Mouse (Mus musculus): ENCODE data around the gene Cxcr2. TPM values are rescaled to one million over a fixed set of nuclear protein-coding genes. Genes with fewer than 3 reads are reported as not detected.

The Cxcr2 gene
- polyA plus RNA-seq, 1 experiment from 2014 or later: 0.13 TPM

- whole genome bisulfite sequencing: 62% methylated on average over 5 of the region's 5 CpGs
- H3K27me3 ChIP-seq: no peaks in the 10 kb centered on the region
- H3K36me3 ChIP-seq: no peaks in the 10 kb centered on the region
- H3K4me1 ChIP-seq: no peaks in the 10 kb centered on the region
- H3K4me3 ChIP-seq: no peak overlapping the region
- no peaks in the 10 kb centered on the region for H3K9me3 ChIP-seq
- no peak for ATAC-seq (ENCODE audit: low FRiP score, low read depth)
- H3K4me2 ChIP-seq (replicated peaks): no peak overlapping the region
- H3K27ac ChIP-seq: no peak overlapping the region
- no peak overlapping the region for H3K9ac ChIP-seq
Measured at GRCm38 (mm10) chr1:74203457-74203856, 49.7 kb downstream of the Cxcr2 start.

GRCm38 (mm10) chr1:74205881-74206280 lies 52.1 kb downstream of the Cxcr2 start:
- WGBS: 64% methylated on average over 7 of the region's 7 CpGs

GRCm38 (mm10) chr1:74206642-74207041 lies 52.9 kb downstream of the Cxcr2 start:
- no peak for ATAC-seq (ENCODE audit: low FRiP score, low read depth)
- H3K9me3 ChIP-seq: no peaks in the 10 kb centered on the region
- no peaks in the 10 kb centered on the region for H3K36me3 ChIP-seq
- H3K4me3 ChIP-seq: no peak overlapping the region
- no peak overlapping the region for H3K9ac ChIP-seq
- 82% methylated on average over 8 of the region's 8 CpGs for WGBS
- no peak overlapping the region for H3K27ac ChIP-seq
- H3K4me1 ChIP-seq: no peaks in the 10 kb centered on the region
- no peak overlapping the region for H3K4me2 ChIP-seq (replicated peaks)
- H3K27me3 ChIP-seq: no peaks in the 10 kb centered on the region

More at GRCm38 (mm10) chr1:74205881-74206280, 52.1 kb downstream of the Cxcr2 start:
- H3K4me3 ChIP-seq: no peak overlapping the region
- no peaks in the 10 kb centered on the region for H3K27me3 ChIP-seq
- ATAC-seq (ENCODE audit: low FRiP score, low read depth): no peak
- no peaks in the 10 kb centered on the region for H3K4me1 ChIP-seq
- no peaks in the 10 kb centered on the region for H3K36me3 ChIP-seq
- H3K4me2 ChIP-seq (replicated peaks): no peak overlapping the region
- no peaks in the 10 kb centered on the region for H3K9me3 ChIP-seq
- no peak overlapping the region for H3K27ac ChIP-seq
- no peak overlapping the region for H3K9ac ChIP-seq

GRCm38 (mm10) chr1:74207906-74208305 lies 54.1 kb downstream of the Cxcr2 start:
- no peak for ATAC-seq (ENCODE audit: low FRiP score, low read depth)
- no peaks in the 10 kb centered on the region for H3K9me3 ChIP-seq
- no peaks in the 10 kb centered on the region for H3K4me1 ChIP-seq
- no peaks in the 10 kb centered on the region for H3K27me3 ChIP-seq
- H3K4me2 ChIP-seq (replicated peaks): no peak overlapping the region
- H3K36me3 ChIP-seq: no peaks in the 10 kb centered on the region
- 66% methylated on average over 9 of the region's 9 CpGs for whole genome bisulfite sequencing
- no peak overlapping the region for H3K4me3 ChIP-seq
- no peak overlapping the region for H3K27ac ChIP-seq
- H3K9ac ChIP-seq: no peak overlapping the region

- H3K27me3 ChIP-seq: no peaks in the 10 kb centered on the region
- ATAC-seq (ENCODE audit: low FRiP score, low read depth): no peak
- no peaks in the 10 kb centered on the region for H3K36me3 ChIP-seq
- H3K4me3 ChIP-seq: no peak overlapping the region
- H3K27ac ChIP-seq: no peak overlapping the region
- 92% methylated on average over 8 of the region's 8 CpGs for WGBS
- no peak overlapping the region for H3K4me2 ChIP-seq (replicated peaks)
- H3K9me3 ChIP-seq: no peaks in the 10 kb centered on the region
- no peaks in the 10 kb centered on the region for H3K4me1 ChIP-seq
- H3K9ac ChIP-seq: no peak overlapping the region
Measured at GRCm38 (mm10) chr1:74208941-74209340, 55.2 kb downstream of the Cxcr2 start.

MicroRNAs encoded within 50 kb of the gene (microRNA counts, 519-probe panel; counts per million panel counts)
- 1,601 counts per million, percentile 17 among the panel's probes with 10 or more counts for microRNA mmu-miR-1928

Small RNAs within 50 kb of the gene (microRNA-seq; reads per million reads assigned to microRNA genes)
- gene Mir1928: not detected

Other genes starting within 250 kb of the Cxcr2 start
- gene Tns1, start 29.5 kb upstream of the Cxcr2 start, polyA plus RNA-seq (2015; fragmentation: Nextera tagmentation; extraction: Ambion mirVana): 44.4 and 45.1 TPM in 2 replicates
- gene Rufy4, start 28.4 kb upstream of the Cxcr2 start, polyA plus RNA-seq (2015; fragmentation: Nextera tagmentation; extraction: Ambion mirVana): 0.15 and 0.33 TPM in 2 replicates
- gene Cxcr1, start 40.6 kb downstream of the Cxcr2 start, polyA plus RNA-seq (2015; fragmentation: Nextera tagmentation; extraction: Ambion mirVana): not detected in 2 replicates
- gene Arpc2, start 82.1 kb downstream of the Cxcr2 start, polyA plus RNA-seq (2015; fragmentation: Nextera tagmentation; extraction: Ambion mirVana): 384 and 389 TPM in 2 replicates
- 0.18 and 0.31 TPM in 2 replicates for gene Gpbar1, start 124.6 kb downstream of the Cxcr2 start, polyA plus RNA-seq (2015; fragmentation: Nextera tagmentation; extraction: Ambion mirVana)
- gene Aamp, start 130.7 kb downstream of the Cxcr2 start, polyA plus RNA-seq (2015; fragmentation: Nextera tagmentation; extraction: Ambion mirVana): 220 and 232 TPM in 2 replicates
- 108 and 112 TPM in 2 replicates for gene Pnkd, start 130.9 kb downstream of the Cxcr2 start, polyA plus RNA-seq (2015; fragmentation: Nextera tagmentation; extraction: Ambion mirVana)
- 30.6 and 31.7 TPM in 2 replicates for gene Tmbim1, start 151.6 kb downstream of the Cxcr2 start, polyA plus RNA-seq (2015; fragmentation: Nextera tagmentation; extraction: Ambion mirVana)
- gene Catip, start 208.1 kb downstream of the Cxcr2 start, polyA plus RNA-seq (2015; fragmentation: Nextera tagmentation; extraction: Ambion mirVana): 1.2 and 1.5 TPM in 2 replicates
- gene Slc11a1, start 221.2 kb downstream of the Cxcr2 start, polyA plus RNA-seq (2015; fragmentation: Nextera tagmentation; extraction: Ambion mirVana): 2.4 and 2.9 TPM in 2 replicates
- gene Ctdsp1, start 237.5 kb downstream of the Cxcr2 start, polyA plus RNA-seq (2015; fragmentation: Nextera tagmentation; extraction: Ambion mirVana): 87.5 and 90.9 TPM in 2 replicates